Mouse (Mus musculus): ENCODE measurements at regions not wholly inside any gene's neighbourhood (a gene's known extent, or its start where the extent isn't known, plus 50 kb on each side); places are given as distances from the start of the nearest gene placed in this dataset.

DNA sequence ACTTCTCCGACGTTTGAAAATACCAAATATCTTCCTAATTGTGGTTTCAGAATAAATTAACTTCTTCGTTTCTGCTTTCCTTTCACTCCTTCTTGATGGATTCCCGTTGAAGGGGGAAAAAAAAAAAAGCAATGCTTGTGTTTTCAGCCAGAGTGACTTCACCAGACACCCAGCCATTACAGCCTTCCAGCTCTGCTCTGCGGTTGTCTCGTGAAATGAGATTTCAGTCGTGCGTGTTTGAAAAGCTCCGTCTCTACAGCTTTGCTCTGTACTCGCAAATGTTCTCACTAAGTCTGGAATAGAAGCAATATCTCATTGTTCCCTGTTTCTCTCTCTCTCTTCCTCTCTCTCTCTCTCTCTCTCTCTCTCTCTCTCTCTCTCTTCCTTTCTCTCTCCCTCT is 509.6 kb upstream of the Kif2a start:
- TF ChIP-seq UBTF (IDR thresholded peaks at IDR 0.05; ENCODE audit: borderline replicate concordance, insufficient read depth, low read depth, low read length) (no peak), EP300 (IDR thresholded peaks at IDR 0.05; ENCODE audit: low read depth in 1 of 2, low read length in 2 of 2) (no peak), USF1 (IDR thresholded peaks at IDR 0.05; ENCODE audit: low read depth, low read length) (no peak), MEF2A (IDR thresholded peaks at IDR 0.05; ENCODE audit: extremely low read depth, insufficient replicate concordance, low read depth, low read length, poor library complexity, severe bottlenecking) (no peak), CTCF (IDR thresholded peaks at IDR 0.05 in 2 of 3, conservative IDR thresholded peaks at IDR 0.05 in 1 of 3; ENCODE audit: control insufficient read depth in 1 of 3, insufficient read depth in 1 of 3, low read depth in 2 of 3, low read length in 3 of 3, poor library complexity in 1 of 3, severe bottlenecking in 1 of 3) (no peak), ELF1 (IDR thresholded peaks at IDR 0.05; ENCODE audit: low read depth, low read length) (no peak), POLR2AphosphoS5 (IDR thresholded peaks at IDR 0.05; ENCODE audit: borderline replicate concordance, low read depth, low read length) (no peak), ZNF384 (IDR thresholded peaks at IDR 0.05; ENCODE audit: low read depth, low read length) (no peak), CHD2 (IDR thresholded peaks at IDR 0.05; ENCODE audit: low read length) (no peak)
